ENCODE assay signal across 9 mouse cellular contexts in the genomic region with DNA sequence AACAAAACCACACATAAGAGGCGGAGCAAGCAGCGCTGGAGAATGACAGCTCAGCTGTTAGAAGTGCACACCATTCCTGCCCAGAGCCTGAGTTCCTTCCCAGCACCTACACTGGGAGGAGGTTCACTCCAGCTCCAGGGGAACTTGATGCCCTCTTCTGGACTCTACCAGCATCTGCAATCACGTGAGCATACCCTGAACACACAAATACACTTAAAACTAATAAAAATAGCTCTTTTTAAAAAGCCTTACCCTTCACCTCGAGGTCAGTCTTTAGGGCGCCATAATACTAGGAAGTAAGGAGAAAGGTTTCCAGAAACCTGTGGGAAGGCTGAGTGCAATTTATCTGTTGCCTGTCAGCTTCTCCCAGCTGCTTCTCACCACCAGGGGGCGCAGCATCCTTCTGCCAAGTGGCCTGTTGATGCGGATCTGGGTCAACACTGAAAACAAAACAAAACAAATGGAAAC. TPM values are rescaled to one million over a fixed set of nuclear protein-coding genes. Genes with fewer than 3 reads are reported as not detected.
DNase-seq lines count a peak whose midpoint lies in the region; ATAC-seq and TF ChIP-seq lines count a peak whose summit lies in the region.
"Had no signal": no experiment of that assay in that cellular context is flagged by ENCODE, and none has a peak within 500 bp of the region (broad histone marks: within the 10 kb centered on the region; RNA-seq: fewer than 3 reads in every experiment).

No protein-coding gene starts in this region.

- no peaks in the 10 kb centered on the region for H3K36me3 ChIP-seq in kidney, embryonic 14.5 days (ENCODE audit: control insufficient read depth, insufficient read depth, low read length)
- H3K36me3 ChIP-seq in limb, embryonic 11.5 days (ENCODE audit: control insufficient read depth, insufficient read depth, low read length), result peaks cover under 1% of the 10 kb centered on the region; the same call in 1 of the 2 replicates

- no peak overlapping the region for H3K9ac ChIP-seq in kidney, embryonic 14.5 days (ENCODE audit: low read depth, low read length)
- no peak overlapping the region for H3K9ac ChIP-seq in limb, embryonic 11.5 days (ENCODE audit: low read length)

- H3K4me3 ChIP-seq in kidney, embryonic 14.5 days (ENCODE audit: low read length), result no peak overlapping the region
- H3K4me3 ChIP-seq in embryonic fibroblast, embryonic 13.5 days (ENCODE audit: insufficient read depth, low read length), result no peak overlapping the region
- H3K4me3 ChIP-seq in limb, embryonic 11.5 days (ENCODE audit: low read depth, low read length), result no peak overlapping the region

- TF ChIP-seq CTCF in embryonic fibroblast, embryonic 13.5 days (IDR thresholded peaks at IDR 0.05; ENCODE audit: borderline replicate concordance, insufficient read depth, low read length), result peak; percentile 91

- H3K27me3 ChIP-seq in kidney, embryonic 14.5 days (ENCODE audit: control insufficient read depth, insufficient read depth, low read length), result no peaks in the 10 kb centered on the region
- no peaks in the 10 kb centered on the region for H3K27me3 ChIP-seq in limb, embryonic 11.5 days (ENCODE audit: control insufficient read depth, insufficient read depth, low read length)

- H3K27ac ChIP-seq in kidney, embryonic 14.5 days (ENCODE audit: low read depth, low read length), result no peak overlapping the region
- no peak overlapping the region for H3K27ac ChIP-seq in embryonic fibroblast, embryonic 13.5 days (ENCODE audit: insufficient read depth, low read length)
- H3K27ac ChIP-seq in limb, embryonic 11.5 days (replicated peaks; ENCODE audit: low read depth, low read length), result no peak overlapping the region

- WGBS in kidney, embryonic 14.5 days, result 19% methylated on average over 7 of the region's 7 CpGs
- 17% methylated on average over 7 of the region's 7 CpGs for WGBS in limb, embryonic 11.5 days

- no peak overlapping the region for H3K4me2 ChIP-seq in kidney, embryonic 14.5 days (replicated peaks; ENCODE audit: low read depth, low read length)
- H3K4me2 ChIP-seq in limb, embryonic 11.5 days (ENCODE audit: low read depth, severe bottlenecking), result no peak overlapping the region

- peak; percentile 75 for DNase-seq in kidney, adult 11 months
- DNase-seq in adrenal gland, postnatal 36 days, result peak; percentile 92 to 95
- DNase-seq in induced T-regulatory cell, adult 2 months (ENCODE audit: low read depth), result peak; percentile 93
- DNase-seq in limb, embryonic 11.5 days (ENCODE audit: low spot score), result peak; percentile 89
- DNase-seq in testis, postnatal 14 days (ENCODE audit: low spot score), result peak; percentile 83

- no peaks in the 10 kb centered on the region for H3K9me3 ChIP-seq in kidney, embryonic 14.5 days (ENCODE audit: control insufficient read depth, low read length)
- no peaks in the 10 kb centered on the region for H3K9me3 ChIP-seq in limb, embryonic 11.5 days (ENCODE audit: control insufficient read depth, low read length)

- no peak for TF ChIP-seq POLR2A in embryonic fibroblast, embryonic 13.5 days (IDR thresholded peaks at IDR 0.05; ENCODE audit: low read depth, low read length)

- H3K4me1 ChIP-seq in kidney, embryonic 14.5 days (ENCODE audit: control insufficient read depth, insufficient read depth, low read length), result peaks cover 2% of the 10 kb centered on the region; the same call in 1 of the 2 replicates
- H3K4me1 ChIP-seq in embryonic fibroblast, embryonic 13.5 days (ENCODE audit: control insufficient read depth, insufficient read depth, low read length), result no peaks in the 10 kb centered on the region
- no peaks in the 10 kb centered on the region for H3K4me1 ChIP-seq in limb, embryonic 11.5 days (ENCODE audit: control insufficient read depth, insufficient read depth, low read length)

- no peak for ATAC-seq in kidney, embryonic 14.5 days (ENCODE audit: low FRiP score, low TSS enrichment)
- ATAC-seq in limb, embryonic 11.5 days (ENCODE audit: insufficient number of reproducible peaks, low FRiP score, low TSS enrichment, low read depth), result no peak
- peak; percentile 62 for ATAC-seq in neutrophil, adult 5-6 weeks (ENCODE audit: extremely low read depth, insufficient number of reproducible peaks, low FRiP score, poor library complexity, severe bottlenecking)

RNA-seq across cellular contexts. Expression of a gene that starts 3.9 kb away (rescaled TPM):
- 105 and 134 TPM in 2 replicates for polyA plus RNA-seq in kidney, embryonic 14.5 days (2014; fragmentation: Nextera tagmentation; extraction: Ambion mirVana)
- 100 to 1,000 TPM; 130 to 146 TPM for total RNA-seq in adrenal gland, postnatal 36 days (2021)
- 105 and 109 TPM in 2 replicates for polyA plus RNA-seq in embryonic fibroblast, embryonic 13.5 days (2011; ENCODE audit: insufficient read length, low read depth, missing spikeins)
- 142 and 143 TPM in 2 replicates for polyA plus RNA-seq in limb, embryonic 11.5 days (2014; fragmentation: Nextera tagmentation; extraction: Ambion mirVana)
- total RNA-seq in neutrophil, adult 5-6 weeks (2017), result 163 and 181 TPM in 2 replicates

RNA-seq across cellular contexts. Expression of a gene that starts 33.1 kb away (rescaled TPM):
- polyA plus RNA-seq in kidney, embryonic 14.5 days (2014; fragmentation: Nextera tagmentation; extraction: Ambion mirVana), result 27.4 and 36.0 TPM in 2 replicates
- total RNA-seq in adrenal gland, postnatal 36 days (2021), result 10 to 100 TPM; 42.3 to 46.9 TPM
- 13.8 and 16.4 TPM in 2 replicates for polyA plus RNA-seq in embryonic fibroblast, embryonic 13.5 days (2011; ENCODE audit: insufficient read length, low read depth, missing spikeins)
- 21.5 and 24.9 TPM in 2 replicates for polyA plus RNA-seq in limb, embryonic 11.5 days (2014; fragmentation: Nextera tagmentation; extraction: Ambion mirVana)
- total RNA-seq in neutrophil, adult 5-6 weeks (2017), result 32.8 and 38.7 TPM in 2 replicates

RNA-seq across cellular contexts. Expression of a gene that starts 39.5 kb away (rescaled TPM):
- not detected in 2 replicates for polyA plus RNA-seq in kidney, embryonic 14.5 days (2014; fragmentation: Nextera tagmentation; extraction: Ambion mirVana)
- total RNA-seq in adrenal gland, postnatal 36 days (2021), result not detected
- not detected in 2 replicates for polyA plus RNA-seq in embryonic fibroblast, embryonic 13.5 days (2011; ENCODE audit: insufficient read length, low read depth, missing spikeins)
- polyA plus RNA-seq in limb, embryonic 11.5 days (2014; fragmentation: Nextera tagmentation; extraction: Ambion mirVana), result not detected in 2 replicates
- total RNA-seq in neutrophil, adult 5-6 weeks (2017), result not detected in 2 replicates
- polyA plus RNA-seq: gonadal fat pad, adult 2 months had no signal

RNA-seq across cellular contexts. Expression of a gene that starts 54.8 kb away (rescaled TPM):
- 7.7 and 8.2 TPM in 2 replicates for polyA plus RNA-seq in kidney, embryonic 14.5 days (2014; fragmentation: Nextera tagmentation; extraction: Ambion mirVana)
- 10 to 100 TPM; 27.0 to 72.3 TPM for total RNA-seq in adrenal gland, postnatal 36 days (2021)
- polyA plus RNA-seq in embryonic fibroblast, embryonic 13.5 days (2011; ENCODE audit: insufficient read length, low read depth, missing spikeins), result 11.6 and 28.2 TPM in 2 replicates
- polyA plus RNA-seq in limb, embryonic 11.5 days (2014; fragmentation: Nextera tagmentation; extraction: Ambion mirVana), result 2.7 and 3.6 TPM in 2 replicates
- not detected in 2 replicates for total RNA-seq in neutrophil, adult 5-6 weeks (2017)
